Mouse (Mus musculus): ENCODE measurements around the gene Dusp27. TPM values are rescaled to one million over a fixed set of nuclear protein-coding genes. Genes with fewer than 3 reads are reported as not detected.

Dusp27 gene
- polyA plus RNA-seq (2016; fragmentation: Nextera tagmentation; extraction: Ambion mirVana): 38.2 and 64.9 TPM in 2 replicates

DNA sequence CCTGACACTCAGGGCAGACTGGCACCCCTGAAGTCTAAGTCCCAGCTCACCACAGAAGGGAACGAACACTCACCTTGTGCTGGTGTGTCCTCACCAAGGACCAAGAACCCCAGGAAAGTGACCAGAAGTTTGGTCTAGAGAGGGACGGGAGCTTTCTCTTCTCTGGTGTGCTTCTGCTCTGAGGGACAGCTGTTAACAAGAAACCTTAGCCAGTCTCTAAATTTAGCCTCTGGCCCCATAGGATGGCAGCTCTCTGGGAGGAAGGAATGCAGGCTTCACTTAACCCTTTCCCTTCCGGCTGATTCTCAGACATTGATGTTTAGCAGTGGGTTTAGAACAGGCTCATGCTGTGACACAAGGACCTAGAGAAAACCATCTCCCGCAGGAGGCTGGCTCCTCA lies at the start of gene Dusp27:
Dusp27 (minus strand) TSS at position 204 of the 400 bp plus-strand sequence.
- H3K27ac ChIP-seq: peak within 1 kb of the TSS; percentile 92
- WGBS: 19% methylated on average over 4 of the region's 4 CpGs
- H3K4me3 ChIP-seq: peak within 1 kb of the TSS; percentile 59
- H3K4me1 ChIP-seq: peaks cover 67% of the 10 kb centered on the region
- peak; percentile 83 for DNase-seq (ENCODE audit: low spot score)
- peaks cover 29% of the 10 kb centered on the region for H3K36me3 ChIP-seq
- no peaks in the 10 kb centered on the region for H3K9me3 ChIP-seq
- H3K27me3 ChIP-seq (ENCODE audit: insufficient read depth, poor library complexity, severe bottlenecking): no peaks in the 10 kb centered on the region

DNA sequence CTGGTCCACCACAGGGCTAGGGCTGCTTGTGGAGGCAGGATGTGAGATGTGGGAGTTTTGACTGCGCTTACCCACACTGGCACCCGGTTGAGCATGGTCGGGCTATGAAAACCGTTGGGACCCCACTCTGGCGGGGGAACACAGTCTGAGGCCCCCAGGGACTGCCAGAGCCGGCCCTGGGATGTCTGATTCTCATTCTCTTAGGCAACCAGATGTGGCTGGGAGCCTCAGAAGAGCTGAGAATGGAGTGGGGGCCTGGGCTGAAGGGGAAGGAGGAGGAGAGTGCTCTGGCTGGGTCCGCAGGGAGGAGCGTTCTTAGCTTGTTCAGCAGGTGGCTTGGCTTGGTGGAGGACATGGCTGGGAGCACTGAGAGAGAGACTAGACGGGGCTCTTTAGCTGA lies 45.9 kb upstream of the Dusp27 start:
- no peaks in the 10 kb centered on the region for H3K36me3 ChIP-seq
- peak; percentile 47 for DNase-seq (ENCODE audit: low spot score)
- WGBS: 70% methylated on average over 9 of the region's 9 CpGs
- H3K27me3 ChIP-seq (ENCODE audit: insufficient read depth, poor library complexity, severe bottlenecking): no peaks in the 10 kb centered on the region
- no peak overlapping the region for H3K27ac ChIP-seq
- H3K4me1 ChIP-seq: no peaks in the 10 kb centered on the region
- H3K9me3 ChIP-seq: no peaks in the 10 kb centered on the region
- H3K4me3 ChIP-seq: no peak overlapping the region

GRCm38 (mm10) chr1:166172992-166173391 lies 45.3 kb upstream of the Dusp27 start:
- Histone ChIP-seq H3K27me3 (ENCODE audit: insufficient read depth, poor library complexity, severe bottlenecking) (no peaks in the 10 kb centered on the region), H3K4me3 (no peak overlapping the region), H3K27ac (no peak overlapping the region), H3K36me3 (no peaks in the 10 kb centered on the region), H3K4me1 (no peaks in the 10 kb centered on the region), H3K9me3 (no peaks in the 10 kb centered on the region)
- 80% methylated on average over 3 of the region's 3 CpGs for whole genome bisulfite sequencing
- no peak for DNase-seq (ENCODE audit: low spot score)

- H3K27ac ChIP-seq: no peak overlapping the region
- no peaks in the 10 kb centered on the region for H3K9me3 ChIP-seq
- no peaks in the 10 kb centered on the region for H3K36me3 ChIP-seq
- H3K4me1 ChIP-seq: no peaks in the 10 kb centered on the region
- peak; percentile 62 for DNase-seq (ENCODE audit: low spot score)
- H3K27me3 ChIP-seq (ENCODE audit: insufficient read depth, poor library complexity, severe bottlenecking): no peaks in the 10 kb centered on the region
- WGBS: 90% methylated on average over 12 of the region's 12 CpGs
- H3K4me3 ChIP-seq: no peak overlapping the region
Observed at GRCm38 (mm10) chr1:166170852-166171251, 43.1 kb upstream of the Dusp27 start.

DNA sequence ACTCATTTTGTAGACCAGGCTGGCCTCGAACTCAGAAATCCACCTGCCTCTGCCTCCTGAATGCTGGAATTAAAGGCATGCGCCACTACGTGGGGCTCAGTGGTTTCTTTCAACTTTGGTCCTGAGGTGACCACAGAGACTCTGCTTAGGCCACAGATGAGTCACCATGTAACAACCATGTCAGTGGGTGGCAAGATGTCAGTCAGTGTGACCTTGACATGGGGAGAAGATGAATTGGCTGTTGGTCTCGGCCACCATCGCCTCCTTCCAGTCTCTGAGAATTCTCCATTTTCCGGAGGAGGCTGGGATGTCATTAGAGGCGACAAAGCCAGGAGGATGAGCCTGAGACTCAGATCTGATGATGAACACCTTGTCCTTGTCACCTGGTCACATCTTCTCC lies 42.0 kb upstream of the Dusp27 start:
- DNase-seq (ENCODE audit: low spot score): no peak
- H3K4me3 ChIP-seq: no peak overlapping the region
- no peaks in the 10 kb centered on the region for H3K36me3 ChIP-seq
- no peak overlapping the region for H3K27ac ChIP-seq
- WGBS: 96% methylated on average over 7 of the region's 7 CpGs
- no peaks in the 10 kb centered on the region for H3K9me3 ChIP-seq
- no peaks in the 10 kb centered on the region for H3K27me3 ChIP-seq (ENCODE audit: insufficient read depth, poor library complexity, severe bottlenecking)
- no peaks in the 10 kb centered on the region for H3K4me1 ChIP-seq

GRCm38 (mm10) chr1:166168017-166168416 lies 40.3 kb upstream of the Dusp27 start:
- Histone ChIP-seq H3K27ac (no peak overlapping the region), H3K4me1 (no peaks in the 10 kb centered on the region), H3K4me3 (no peak overlapping the region), H3K27me3 (ENCODE audit: insufficient read depth, poor library complexity, severe bottlenecking) (no peaks in the 10 kb centered on the region), H3K36me3 (no peaks in the 10 kb centered on the region), H3K9me3 (no peaks in the 10 kb centered on the region)
- no peak for DNase-seq (ENCODE audit: low spot score)
- WGBS: 86% methylated on average over 7 of the region's 7 CpGs

DNA sequence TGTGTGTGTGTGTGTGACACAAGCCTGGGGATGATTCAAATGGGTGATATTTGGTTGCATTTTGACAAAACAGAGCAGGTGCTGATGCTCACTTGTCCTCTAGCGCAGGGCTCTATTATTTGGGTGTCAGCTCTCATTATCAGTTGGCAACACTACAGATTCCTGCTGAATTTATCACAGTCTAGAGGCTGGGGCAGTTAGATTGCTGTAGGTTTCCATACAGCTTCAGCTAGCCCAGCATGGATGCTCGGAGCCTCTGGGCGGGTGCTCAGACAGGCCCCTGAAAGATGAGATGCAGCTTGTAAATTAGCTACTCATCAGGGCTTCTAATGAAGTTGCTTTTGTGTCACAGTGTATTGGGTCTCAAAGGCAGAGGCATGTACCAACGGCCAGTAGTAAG lies 39.7 kb upstream of the Dusp27 start:
- no peak for DNase-seq (ENCODE audit: low spot score)
- Histone ChIP-seq H3K4me1 (no peaks in the 10 kb centered on the region), H3K27me3 (ENCODE audit: insufficient read depth, poor library complexity, severe bottlenecking) (no peaks in the 10 kb centered on the region), H3K4me3 (no peak overlapping the region), H3K36me3 (no peaks in the 10 kb centered on the region), H3K9me3 (no peaks in the 10 kb centered on the region), H3K27ac (no peak overlapping the region)
- WGBS: 87% methylated on average over 4 of the region's 4 CpGs

- no peak overlapping the region for H3K27ac ChIP-seq
- H3K9me3 ChIP-seq: no peaks in the 10 kb centered on the region
- DNase-seq (ENCODE audit: low spot score): no peak
- WGBS: 94% methylated on average over 9 of the region's 9 CpGs
- H3K4me3 ChIP-seq: no peak overlapping the region
- H3K4me1 ChIP-seq: no peaks in the 10 kb centered on the region
- H3K36me3 ChIP-seq: no peaks in the 10 kb centered on the region
- H3K27me3 ChIP-seq (ENCODE audit: insufficient read depth, poor library complexity, severe bottlenecking): peaks cover 3% of the 10 kb centered on the region
Observed at GRCm38 (mm10) chr1:166165159-166165558, 37.4 kb upstream of the Dusp27 start.

DNA sequence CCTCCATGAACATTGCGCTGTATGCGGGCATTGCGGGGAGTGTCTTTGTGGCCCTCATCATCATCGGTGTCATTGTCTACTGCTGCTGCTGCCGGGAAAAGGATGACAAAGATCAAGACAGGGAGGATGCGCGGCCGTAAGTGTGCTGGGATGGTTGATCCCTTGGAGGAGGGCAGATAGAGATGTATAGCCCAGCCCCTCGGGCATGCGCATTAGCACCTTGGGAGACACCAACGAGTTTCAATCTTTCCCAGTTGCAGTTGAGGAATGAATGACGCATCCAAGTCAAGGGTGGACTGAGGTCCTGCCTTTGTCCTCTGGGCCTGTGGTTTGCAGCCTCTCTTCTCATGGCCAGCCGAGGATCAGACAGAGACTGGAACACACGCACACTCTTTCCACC lies 36.9 kb upstream of the Dusp27 start:
- 88% methylated on average over 14 of the region's 14 CpGs for WGBS
- H3K4me3 ChIP-seq: no peak overlapping the region
- no peak overlapping the region for H3K27ac ChIP-seq
- DNase-seq (ENCODE audit: low spot score): no peak
- H3K27me3 ChIP-seq (ENCODE audit: insufficient read depth, poor library complexity, severe bottlenecking): peaks cover 9% of the 10 kb centered on the region
- H3K4me1 ChIP-seq: no peaks in the 10 kb centered on the region
- H3K36me3 ChIP-seq: no peaks in the 10 kb centered on the region
- H3K9me3 ChIP-seq: no peaks in the 10 kb centered on the region

- no peaks in the 10 kb centered on the region for H3K4me1 ChIP-seq
- peak; percentile 87 for DNase-seq (ENCODE audit: low spot score)
- WGBS: 16% methylated on average over 24 of the region's 24 CpGs
- no peaks in the 10 kb centered on the region for H3K36me3 ChIP-seq
- H3K4me3 ChIP-seq: peak overlapping the region; percentile 42
- no peaks in the 10 kb centered on the region for H3K9me3 ChIP-seq
- no peak overlapping the region for H3K27ac ChIP-seq
- H3K27me3 ChIP-seq (ENCODE audit: insufficient read depth, poor library complexity, severe bottlenecking): peaks cover 42% of the 10 kb centered on the region
Observed at GRCm38 (mm10) chr1:166160569-166161445, 33.1 kb upstream of the Dusp27 start.

DNA sequence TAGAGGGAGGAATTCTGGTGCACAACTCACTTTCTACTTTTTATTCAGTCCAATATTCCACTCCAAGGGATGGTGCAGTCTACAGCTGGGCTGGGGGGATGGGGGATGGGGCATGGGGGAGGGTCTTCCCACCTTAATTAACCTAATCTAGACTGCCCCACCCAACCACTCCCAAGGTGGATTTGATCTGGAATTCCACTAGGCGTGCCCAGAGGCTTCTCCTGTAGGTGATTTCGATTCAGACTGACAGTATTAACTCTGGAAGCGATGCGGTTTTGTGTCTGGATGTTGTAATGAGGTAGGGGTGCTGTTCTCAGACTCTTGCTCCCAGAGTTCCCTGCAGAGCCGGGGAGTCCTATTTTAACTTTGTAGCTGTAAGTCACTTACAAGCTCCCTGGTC lies 32.4 kb upstream of the Dusp27 start:
- peak overlapping the region; percentile 42; the same call in 1 of the 2 replicates for H3K4me3 ChIP-seq
- H3K27me3 ChIP-seq (ENCODE audit: insufficient read depth, poor library complexity, severe bottlenecking): peaks cover 49% of the 10 kb centered on the region
- no peak for DNase-seq (ENCODE audit: low spot score)
- H3K36me3 ChIP-seq: no peaks in the 10 kb centered on the region
- H3K9me3 ChIP-seq: no peaks in the 10 kb centered on the region
- no peak overlapping the region for H3K27ac ChIP-seq
- H3K4me1 ChIP-seq: no peaks in the 10 kb centered on the region
- WGBS: 44% methylated on average over 5 of the region's 5 CpGs

- H3K9me3 ChIP-seq: no peaks in the 10 kb centered on the region
- no peak overlapping the region for H3K27ac ChIP-seq
- 52% methylated on average over 9 of the region's 9 CpGs for WGBS
- H3K4me3 ChIP-seq: no peak overlapping the region
- H3K4me1 ChIP-seq: peaks cover 7% of the 10 kb centered on the region; the same call in 1 of the 2 replicates
- no peaks in the 10 kb centered on the region for H3K36me3 ChIP-seq
- peaks cover 59% of the 10 kb centered on the region for H3K27me3 ChIP-seq (ENCODE audit: insufficient read depth, poor library complexity, severe bottlenecking)
- no peak for DNase-seq (ENCODE audit: low spot score)
Observed at GRCm38 (mm10) chr1:166158664-166159063, 30.9 kb upstream of the Dusp27 start.

- H3K4me1 ChIP-seq: peaks cover 13% of the 10 kb centered on the region; the same call in 1 of the 2 replicates
- DNase-seq (ENCODE audit: low spot score): no peak
- 81% methylated on average over 12 of the region's 12 CpGs for WGBS
- H3K27me3 ChIP-seq (ENCODE audit: insufficient read depth, poor library complexity, severe bottlenecking): peaks cover 59% of the 10 kb centered on the region
- no peaks in the 10 kb centered on the region for H3K9me3 ChIP-seq
- H3K4me3 ChIP-seq: no peak overlapping the region
- no peaks in the 10 kb centered on the region for H3K36me3 ChIP-seq
- H3K27ac ChIP-seq: no peak overlapping the region
Observed at GRCm38 (mm10) chr1:166157712-166158111, 30.0 kb upstream of the Dusp27 start.

Data from heart, embryonic 10.5 days (tissue).